Mouse (Mus musculus) MN1 (cell line): Measurements from ENCODE around the gene Tmem269.
A peak's percentile ranks its signal among the peaks of the same experiment; 100 is the strongest.

Source experiments
- DNase-seq: peaks from one replicate; pipeline ENCODE4 v3.0.0-alpha.2; 2016; ENCODE audit warnings: low spot score

Tmem269 gene

DNA sequence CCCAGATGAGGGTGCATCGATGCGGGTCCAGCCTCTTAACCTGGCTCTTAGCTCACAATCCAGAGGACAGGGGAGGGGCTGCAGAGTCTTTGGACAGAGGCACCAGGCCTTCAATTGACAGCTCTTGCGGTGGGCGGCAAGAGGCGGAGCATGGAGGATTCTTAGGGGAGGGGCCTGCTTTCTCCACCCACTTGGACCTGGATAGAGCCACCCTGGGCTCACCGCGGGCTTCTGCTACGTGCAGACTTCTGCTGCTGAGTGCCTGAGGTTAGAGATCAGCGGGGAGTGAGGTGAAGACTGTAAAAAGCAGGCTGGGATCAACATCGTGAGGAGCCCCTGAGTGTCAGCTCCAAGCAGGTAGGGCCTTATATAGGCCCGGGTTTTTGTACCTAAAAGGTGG is at the start of gene Tmem269:
Gene Tmem269, minus strand, starts transcription at position 49 of the 400 bp plus-strand sequence.
- no peak for DNase-seq

DNA sequence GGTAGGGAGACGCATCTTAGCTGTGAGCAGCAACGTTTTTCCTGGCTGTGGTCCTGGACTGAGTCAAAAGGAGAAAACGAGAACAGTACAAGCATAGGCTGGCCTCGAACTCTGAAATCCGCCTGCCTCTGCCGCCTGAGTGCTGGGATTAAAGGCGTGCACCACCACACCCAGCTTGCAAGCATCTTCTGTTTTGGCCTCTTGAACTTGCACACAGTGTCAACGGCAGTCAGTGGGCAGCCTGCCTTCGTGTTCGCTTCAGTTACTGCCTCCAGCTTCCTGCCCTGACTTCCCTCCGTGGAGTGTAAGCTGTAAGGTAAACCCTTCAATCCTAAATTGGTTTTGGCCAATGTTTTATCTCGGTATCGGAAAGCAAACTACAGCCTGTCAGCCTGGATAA is 48.6 kb upstream of the Tmem269 start:
- DNase-seq = no peak

DNA sequence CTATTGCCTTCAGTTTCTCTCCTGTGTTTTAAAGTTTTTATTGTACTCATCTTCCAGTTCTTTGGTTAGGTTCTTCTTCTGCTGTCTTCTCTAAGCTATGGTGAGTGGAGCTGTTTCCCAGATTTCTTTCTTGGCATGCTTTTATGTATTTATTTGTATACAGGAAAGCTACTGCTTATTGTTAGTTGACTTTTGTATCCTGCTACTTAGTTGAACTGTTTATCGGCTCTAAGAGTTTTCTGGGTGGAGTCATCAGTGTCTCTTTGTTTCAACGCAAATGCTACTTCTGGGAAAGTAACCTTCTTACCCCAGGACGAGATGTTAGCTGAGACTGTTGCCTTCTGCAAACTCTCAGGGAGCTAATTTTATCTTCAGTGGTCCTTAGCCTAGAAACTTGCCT is 45.4 kb upstream of the Tmem269 start:
- no peak for DNase-seq

DNA sequence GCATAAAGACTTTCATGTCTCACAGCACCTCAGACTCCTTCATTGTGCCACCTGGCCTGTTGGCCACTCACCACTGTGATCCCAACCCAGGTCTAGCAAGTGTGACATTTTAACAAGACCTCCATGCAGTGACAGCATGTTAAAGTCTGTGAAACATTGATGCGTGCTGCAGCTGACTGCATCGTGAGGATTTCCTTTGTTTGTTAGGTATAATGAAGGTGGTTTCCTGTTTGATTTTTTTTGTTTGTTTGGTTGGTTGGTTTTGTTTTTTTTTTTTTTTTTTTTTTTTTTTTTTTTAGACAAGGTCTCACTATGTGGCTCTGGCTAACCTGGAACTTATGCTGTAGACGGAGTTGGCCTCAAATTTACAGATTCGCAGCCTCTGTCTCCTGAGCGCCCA is 44.5 kb upstream of the Tmem269 start:
- DNase-seq = no peak

DNA sequence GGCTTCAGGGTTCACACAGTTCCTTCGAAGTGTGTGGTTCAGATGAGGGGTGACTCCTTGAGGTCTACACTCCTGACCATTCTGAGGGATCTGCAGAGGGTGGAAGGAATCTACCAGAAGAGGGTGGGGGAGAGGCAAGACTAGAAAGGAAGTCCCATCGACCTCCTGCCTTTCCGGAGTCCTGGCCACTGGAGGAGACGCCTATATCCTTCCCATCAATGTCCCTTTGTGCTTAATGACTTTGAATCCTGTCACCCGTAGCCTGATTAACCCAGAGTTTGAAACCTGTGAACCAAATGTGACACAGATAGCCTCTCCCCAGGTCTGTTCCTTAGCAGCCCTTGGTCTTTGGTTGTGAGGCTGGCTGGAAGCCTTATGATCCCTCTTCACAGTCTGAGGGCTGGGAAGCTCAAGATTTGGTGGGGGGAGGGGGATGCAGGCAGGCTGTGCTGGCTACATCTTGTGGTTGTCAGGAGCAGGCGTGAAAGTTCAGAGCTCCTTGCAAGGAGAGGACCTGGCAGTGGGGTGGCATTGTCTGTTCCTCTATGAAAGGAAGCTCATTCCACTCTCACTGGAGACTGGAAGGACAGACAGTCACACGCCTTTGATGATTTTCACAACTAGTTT is 43.2 kb upstream of the Tmem269 start:
- DNase-seq = no peak

DNA sequence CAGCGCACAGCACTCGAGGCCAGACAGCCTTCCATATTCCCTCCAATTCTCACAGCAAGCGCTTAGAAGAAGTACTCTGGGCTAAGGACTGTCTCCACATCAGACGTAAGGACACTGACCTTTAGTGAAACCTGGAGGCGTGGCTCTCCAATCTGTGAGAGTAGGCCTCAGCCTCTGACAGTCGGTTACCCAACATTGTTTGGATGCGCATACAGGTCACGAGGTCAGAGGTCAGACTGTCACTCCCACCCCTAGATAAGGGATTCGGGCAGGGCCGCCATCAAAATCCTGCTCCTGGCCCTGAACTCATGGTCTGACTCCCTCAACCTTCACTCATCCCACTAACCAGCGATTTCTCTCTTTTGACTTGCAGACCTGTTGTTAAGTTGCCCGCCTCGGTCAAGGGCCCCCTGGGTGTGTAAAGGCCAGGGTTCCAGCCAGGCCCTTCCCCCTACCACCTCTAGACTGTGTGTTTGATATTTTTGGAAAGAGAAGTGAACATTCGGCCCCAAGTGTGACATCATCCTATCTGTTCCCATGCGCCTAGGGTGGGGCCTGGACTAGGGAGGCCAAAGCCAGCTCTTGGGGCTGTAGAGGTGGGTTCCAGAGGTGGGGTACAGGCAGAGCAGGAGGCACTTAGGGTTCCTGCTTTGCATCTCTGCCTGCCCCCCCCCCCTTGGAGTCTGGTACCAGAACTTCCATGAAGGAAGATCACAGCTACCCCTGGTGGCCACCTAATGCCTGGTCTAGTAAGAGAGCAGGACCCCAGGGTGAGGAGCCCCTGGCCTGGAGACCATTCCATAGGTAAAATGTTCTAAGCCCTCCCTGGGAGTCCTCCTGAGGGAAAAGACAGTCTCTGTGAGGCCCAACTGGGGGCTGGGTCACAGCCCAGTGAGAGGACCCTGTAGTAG is 41.6 kb upstream of the Tmem269 start:
- no peak for DNase-seq

DNA sequence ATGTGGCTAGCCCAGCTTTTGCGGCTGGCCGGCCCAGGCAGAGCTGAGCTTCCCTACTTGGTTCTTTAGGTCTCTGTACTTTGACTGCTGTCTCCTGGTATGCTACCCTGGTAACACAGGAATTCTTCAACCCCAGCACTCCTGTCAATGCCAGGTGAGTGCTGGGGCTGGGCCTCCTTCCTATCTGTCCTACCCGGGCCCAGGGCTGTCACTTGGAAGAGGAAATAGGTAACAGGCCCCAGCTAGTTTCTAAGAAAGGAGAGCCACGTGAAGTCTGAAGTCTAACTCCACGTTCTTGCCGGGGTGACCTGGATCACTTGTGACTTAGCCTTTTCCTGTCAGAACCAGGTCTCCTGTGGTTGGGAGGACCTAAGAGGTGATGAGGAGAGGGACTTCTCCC is 39.1 kb upstream of the Tmem269 start:
- DNase-seq = no peak

DNA sequence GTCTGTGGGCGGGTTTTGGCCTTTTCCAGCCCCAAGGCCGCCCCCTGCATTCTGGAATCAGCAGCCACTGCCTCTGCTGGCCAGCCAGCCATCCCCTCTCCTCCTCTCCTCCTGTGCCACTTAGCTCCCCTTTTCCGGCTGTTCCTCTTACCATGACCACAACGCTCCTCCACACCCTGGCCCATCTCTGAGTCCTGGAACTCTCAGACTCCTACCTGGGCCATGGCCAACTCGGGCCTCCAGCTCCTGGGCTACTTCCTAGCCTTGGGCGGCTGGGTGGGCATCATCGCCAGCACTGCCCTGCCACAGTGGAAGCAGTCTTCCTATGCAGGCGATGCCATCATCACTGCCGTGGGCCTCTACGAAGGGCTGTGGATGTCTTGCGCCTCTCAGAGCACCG is 37.3 kb upstream of the Tmem269 start, which contains the start of gene Cldn19:
Gene Cldn19, plus strand, starts transcription at position 64 of the 400 bp plus-strand sequence.
- DNase-seq = no peak

DNA sequence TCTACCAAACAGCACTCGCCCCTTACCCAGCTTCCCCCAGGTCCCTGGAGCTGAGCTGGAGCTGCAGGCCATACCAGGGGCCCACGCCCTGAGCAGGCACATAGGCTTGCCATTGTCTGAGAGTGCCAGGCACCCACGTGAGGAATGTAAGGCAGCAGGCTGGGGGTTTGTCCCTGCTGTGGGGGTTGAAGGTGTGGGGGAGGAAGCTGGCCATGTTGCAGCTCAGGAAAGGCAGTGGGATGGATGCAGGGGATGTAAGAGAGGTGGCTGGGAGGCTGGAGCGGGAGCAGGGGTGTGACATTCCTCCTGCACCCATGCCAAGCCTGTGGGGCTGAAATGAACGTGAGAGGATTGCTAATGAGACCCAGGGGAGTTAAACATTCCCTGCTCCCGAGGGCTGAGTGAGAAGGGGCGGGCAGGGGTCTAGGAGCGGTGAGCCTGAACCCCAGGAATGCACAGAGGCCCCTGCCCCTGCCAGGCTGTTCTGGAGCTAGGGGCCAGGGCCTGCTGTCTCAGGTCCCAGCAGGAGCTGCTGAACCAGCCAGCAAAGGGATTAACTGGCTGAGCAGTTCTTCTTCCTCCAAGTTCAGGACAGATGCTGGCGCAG is 36.1 kb upstream of the Tmem269 start:
- no peak for DNase-seq

DNA sequence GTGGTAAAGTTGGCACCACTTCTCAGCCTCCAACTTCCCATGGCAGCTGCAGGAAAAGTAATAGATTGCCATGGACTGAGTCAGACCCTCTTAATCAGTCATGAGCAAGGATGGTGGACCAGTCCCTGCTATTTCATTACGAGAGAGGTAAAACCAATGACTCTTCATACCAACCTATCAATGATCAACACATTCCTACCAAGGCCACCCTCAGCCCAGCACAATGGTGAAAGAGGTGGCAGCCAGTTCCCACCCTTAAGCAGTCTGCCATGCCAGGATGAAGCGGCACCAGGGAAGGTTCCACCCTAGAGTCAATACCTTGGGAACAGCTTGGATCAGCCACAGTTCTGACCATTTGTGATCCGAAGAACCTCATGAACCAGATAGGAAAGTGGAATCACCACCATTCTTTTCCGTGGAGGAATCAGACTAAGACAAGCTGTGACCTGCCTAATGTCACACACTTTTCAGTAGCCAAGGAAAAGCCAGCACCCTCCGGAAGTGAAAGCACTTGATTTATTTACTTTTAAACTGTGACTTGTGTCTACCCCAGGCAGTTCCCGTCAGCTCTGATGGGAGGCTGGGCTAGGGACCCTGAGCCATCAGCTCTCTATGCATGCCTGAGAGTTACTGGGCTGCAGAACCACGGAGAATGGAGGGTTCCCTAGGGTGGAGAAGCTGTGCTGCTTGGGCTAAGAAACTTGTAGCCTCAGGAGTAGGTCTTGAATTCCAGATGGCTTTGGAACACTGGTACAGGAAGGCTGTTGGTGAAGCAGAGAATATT is 34.2 kb upstream of the Tmem269 start:
- DNase-seq = no peak

DNA sequence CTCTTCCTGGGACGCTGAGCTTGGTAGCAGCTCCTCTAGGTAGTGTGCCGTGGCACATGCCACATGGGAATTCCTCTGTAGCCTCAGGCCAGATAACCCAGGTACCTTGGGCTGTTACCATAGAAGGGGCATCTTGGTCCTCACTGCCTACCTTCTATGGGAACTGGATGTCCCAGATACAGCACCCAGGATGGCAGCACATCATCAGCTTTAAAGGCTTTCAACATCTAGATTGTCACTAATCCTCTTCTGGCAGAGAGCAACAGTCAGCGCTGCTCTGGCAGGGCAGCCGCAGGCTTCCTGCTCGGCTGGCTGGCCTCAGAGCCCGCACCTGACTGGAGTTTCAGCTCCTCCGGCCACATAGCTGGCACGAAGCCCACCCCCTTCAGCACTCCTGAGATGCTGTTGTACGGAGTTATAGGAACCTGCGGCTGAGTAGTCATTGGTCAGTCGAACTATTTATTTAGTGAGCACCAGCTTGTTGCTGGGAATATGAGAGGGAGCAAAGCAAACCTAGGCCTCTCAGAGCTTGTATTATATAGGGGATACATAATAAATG is 30.5 kb upstream of the Tmem269 start:
- DNase-seq = no peak

DNA sequence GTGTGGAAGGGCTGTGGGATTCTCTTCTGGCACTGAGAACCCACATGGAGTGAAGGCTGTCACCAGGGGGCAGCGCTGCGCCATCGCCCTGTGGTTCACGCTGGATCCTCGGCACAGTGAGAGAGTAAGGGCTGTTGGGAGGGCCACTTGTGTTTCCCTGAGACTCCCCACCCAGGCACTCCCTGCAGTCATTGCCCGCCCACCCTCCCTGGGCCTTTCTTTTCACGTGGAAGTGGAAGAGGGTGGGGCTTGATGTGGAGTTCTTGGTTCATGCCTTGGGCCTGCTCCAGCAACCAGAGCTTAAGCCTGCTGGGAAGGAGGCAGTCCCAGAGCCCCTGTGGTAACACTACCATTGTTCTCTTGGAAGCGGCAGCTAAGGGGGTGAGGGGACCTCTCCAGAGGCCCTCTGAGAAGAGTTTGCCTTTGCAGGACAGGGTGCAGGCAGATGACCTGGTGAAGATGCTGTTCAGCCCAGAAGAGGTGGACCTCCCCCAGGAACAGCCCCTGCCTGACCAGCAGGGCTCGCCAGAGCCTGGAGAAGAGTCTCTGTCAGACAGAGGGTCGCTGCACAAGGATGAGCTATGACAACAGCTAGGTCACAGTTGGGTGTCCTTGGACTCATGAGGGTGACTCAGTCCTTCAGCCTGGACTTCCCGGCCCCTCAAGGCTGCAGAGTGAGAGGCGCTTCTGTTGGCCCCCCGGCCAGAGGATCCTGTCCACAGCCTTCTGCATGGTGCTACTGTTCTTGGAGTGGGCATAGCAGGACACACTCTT is 29.6 kb upstream of the Tmem269 start:
- peak; percentile 49 for DNase-seq

DNA sequence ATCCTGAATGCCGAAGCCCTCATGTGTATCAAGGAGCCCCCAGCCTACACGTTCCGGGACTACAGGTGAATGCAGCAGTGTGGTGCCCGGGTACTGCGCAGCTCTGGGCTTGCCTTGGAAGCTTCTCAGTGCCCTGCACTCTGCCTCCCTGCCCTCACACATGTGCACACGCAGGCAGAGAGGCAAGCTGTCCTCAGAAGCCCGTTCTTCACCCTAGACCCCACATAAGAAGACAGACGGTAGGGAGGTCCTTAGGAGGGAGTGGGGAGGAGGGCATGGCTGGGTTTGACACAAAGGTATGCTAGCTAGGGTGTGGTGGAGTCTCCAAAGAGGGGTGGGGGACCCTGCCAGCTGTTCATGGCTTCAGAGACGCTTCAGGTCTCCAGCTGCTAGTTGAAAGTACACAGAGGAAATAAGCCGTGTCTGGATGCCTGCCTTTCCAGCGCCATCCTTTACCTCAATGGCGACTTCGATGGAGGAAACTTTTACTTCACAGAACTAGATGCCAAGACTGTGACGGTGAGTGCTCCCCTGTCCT is 28.7 kb upstream of the Tmem269 start:
- DNase-seq = no peak

DNA sequence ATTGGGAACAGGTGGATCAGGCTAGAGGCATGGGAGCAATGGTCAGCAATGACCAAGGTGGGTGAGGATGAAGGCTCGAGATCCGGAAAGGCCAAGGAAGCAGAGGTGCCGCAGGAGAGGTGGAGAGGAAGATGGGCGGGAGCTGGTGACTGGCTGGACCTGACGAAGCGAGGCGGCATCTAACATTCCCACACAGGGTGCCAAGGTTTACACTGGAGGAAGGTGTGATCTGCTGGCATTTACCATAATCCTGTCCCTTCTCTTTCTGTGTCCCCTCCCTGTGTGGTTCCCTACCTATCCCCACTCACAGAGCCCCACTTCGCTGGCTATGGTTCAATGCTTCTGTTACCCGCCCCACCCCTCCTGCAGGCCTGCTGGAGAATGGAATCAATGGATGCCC is 27.9 kb upstream of the Tmem269 start:
- no peak for DNase-seq

DNA sequence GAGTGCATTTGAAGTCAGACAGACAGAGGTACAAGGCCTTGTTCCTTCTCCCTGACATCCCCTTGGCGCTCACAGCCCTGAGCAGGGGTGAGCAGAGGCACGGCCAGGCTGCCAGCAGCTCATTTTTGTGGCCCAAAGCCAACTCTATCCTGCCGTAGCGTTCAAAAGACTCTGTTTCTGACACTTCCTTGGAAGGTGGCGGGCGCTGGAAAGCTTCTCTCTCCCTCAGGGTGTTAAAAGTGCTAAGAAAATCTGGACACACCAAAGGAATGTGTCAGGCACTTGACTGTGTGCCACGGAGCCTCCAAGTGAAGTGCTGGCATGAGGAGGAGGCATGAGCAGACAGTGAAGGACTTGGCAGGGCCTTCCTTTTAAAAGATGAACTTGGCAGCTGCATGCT is 27.5 kb upstream of the Tmem269 start:
- peak; percentile 14 for DNase-seq

DNA sequence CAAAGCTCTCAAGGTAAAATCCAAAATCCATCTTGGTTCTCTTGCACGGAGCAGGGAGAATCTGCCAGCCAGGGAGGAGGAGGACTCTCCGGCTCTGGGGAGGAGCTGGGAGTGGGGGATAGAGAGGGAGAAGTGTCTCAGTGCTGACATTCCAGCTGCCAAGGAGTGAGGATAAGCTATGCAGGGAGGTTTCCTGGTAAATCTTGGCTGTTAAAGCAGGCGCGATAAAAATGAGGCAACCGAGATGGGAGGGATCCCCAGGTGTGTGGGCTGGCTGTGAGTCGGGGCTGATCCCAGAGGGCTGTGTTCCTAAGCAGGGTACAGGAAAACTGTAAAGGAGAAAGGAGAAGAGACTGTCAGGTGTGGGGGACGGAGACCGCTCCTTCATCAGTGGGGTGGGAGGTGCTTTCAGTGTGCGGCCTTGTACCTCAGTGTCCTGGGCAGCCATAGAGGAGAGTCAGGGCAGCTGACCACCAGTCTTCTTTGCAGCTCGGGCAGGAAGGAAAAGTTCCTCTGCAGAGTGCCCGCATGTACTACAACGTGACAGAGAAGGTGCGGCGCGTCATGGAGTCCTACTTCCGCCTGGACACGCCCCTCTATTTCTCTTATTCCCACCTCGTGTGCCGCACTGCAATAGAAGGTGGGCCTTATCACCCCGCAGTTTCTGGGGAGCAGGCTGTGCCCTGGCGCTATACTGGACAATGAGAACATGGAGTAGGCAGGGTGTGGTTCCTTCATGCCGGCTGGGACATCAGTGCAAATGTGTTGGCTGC is 26.6 kb upstream of the Tmem269 start:
- DNase-seq = no peak

DNA sequence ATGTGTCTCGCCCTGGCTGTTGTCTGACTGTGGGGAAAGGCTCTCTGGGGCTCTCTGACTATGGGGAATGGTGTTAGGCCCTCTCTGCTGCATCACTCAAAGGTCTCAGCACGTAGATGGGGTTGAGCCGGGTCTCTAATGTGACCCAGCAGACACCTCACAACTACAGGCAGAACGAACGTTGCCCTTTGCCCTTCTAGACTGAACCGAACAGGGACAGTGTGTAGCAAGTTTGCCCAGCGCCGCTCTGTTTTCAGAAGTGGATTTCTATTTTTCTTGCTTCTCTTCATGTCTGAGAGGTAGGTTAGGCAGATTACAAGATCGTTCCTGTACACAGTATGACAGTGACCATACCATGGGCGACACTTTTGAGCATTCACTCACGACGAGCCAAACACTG is 24.6 kb upstream of the Tmem269 start:
- DNase-seq = no peak

DNA sequence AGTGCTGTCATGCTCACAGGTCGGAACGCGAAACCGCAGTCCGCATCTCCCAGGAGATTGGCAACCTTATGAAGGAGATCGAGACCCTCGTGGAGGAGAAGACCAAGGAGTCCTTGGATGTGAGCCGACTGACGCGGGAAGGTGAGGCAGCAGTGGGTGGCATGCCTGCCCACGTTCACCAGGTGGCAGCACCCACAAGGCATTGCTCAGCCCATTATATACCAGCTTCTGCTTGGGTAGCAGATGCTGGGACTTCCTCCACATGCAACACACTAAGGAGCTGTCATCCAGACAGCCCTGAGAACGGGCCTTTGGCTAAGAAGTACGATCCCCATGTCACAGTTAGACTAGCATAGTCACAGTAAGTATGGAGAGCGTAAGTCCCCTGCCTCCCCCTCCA is 23.6 kb upstream of the Tmem269 start:
- DNase-seq = no peak

DNA sequence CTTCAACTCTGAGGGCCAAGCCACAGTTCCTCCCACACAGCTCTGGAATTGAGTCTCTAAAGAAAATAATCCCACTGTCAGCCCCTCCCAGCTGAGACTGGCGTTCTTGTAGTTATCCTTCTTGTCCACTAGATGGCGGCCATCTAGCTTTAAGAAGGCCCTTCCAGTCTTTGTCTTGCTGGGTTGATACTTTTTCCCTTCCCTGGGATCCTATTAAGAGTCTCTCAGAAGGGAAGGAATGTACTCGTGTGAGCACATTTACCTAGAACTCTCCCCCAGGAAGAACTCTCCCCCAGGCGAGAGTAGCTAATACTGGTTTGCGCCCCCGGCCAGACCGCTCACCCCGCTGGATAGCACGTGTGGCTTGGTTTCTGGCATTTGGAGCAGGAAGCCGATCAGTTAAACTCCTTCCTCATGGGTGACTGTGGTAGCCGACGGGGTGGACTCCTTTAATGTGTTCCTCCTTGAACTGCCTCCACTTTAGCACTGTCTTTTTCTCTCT is 21.2 kb upstream of the Tmem269 start:
- peak; percentile 65 for DNase-seq

DNA sequence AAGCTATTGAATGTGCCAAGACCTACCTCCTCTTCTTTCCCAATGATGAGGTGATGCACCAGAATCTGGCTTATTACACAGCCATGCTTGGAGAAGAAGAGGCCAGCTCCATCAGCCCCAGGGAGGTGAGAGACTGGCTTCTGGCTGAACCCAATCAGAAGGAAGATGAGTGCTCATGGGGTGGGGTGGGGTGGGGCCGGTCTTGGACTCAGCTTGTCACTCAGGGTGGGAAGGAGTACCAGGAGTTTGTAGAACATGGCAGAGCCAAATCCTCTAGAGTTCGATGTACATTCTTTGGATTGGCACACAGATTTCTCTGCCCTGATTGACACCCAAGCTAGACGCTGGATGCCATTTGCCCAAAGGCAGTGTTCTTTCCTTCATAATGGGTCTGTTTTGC is 20.6 kb upstream of the Tmem269 start:
- no peak for DNase-seq
